Mouse (Mus musculus) C2C12 (cell line): Measurements from ENCODE around the gene Eif2a. TPM values are rescaled to one million over a fixed set of nuclear protein-coding genes. Genes with fewer than 3 reads are reported as not detected.

Source experiments
- H3K27me3 ChIP-seq: one replicate; pipeline ENCODE4 v1.6.1; 2011; ENCODE audit not compliant: control insufficient read depth, insufficient read depth, insufficient read length
- H3K36me3 ChIP-seq: one replicate; pipeline ENCODE4 v1.6.1; 2011; ENCODE audit not compliant: control insufficient read depth, insufficient read depth
- H3K4me3 ChIP-seq: one replicate; pipeline ENCODE4 v1.5.1; 2011; ENCODE audit warnings: mild to moderate bottlenecking, control low read depth; ENCODE audit not compliant: poor library complexity, insufficient read depth, severe bottlenecking
- H3K79me2 ChIP-seq: one replicate; pipeline ENCODE4 v1.6.1; 2011; ENCODE audit not compliant: control insufficient read depth, insufficient read depth
- H3K79me3 ChIP-seq: one replicate; pipeline ENCODE4 v1.6.1; 2011; ENCODE audit warnings: low read depth, control low read depth
- H3ac ChIP-seq: one replicate; pipeline ENCODE3; 2011; ENCODE audit warnings: low read depth; ENCODE audit not compliant: control insufficient read depth, insufficient read length
- CEBPB ChIP-seq: IDR thresholded peaks from one replicate; pipeline ENCODE4 v1.6.1; 2011; ENCODE audit warnings: low read depth, mild to moderate bottlenecking, control low read depth, moderate library complexity
- CTCF ChIP-seq: IDR thresholded peaks from one replicate; pipeline ENCODE4 v1.5.1; 2011; ENCODE audit not compliant: control insufficient read depth, insufficient read depth, insufficient read length
- FOSL1 ChIP-seq: IDR thresholded peaks from one replicate; pipeline ENCODE4 v1.8.0; 2011; ENCODE audit warnings: mild to moderate bottlenecking, low read length; ENCODE audit not compliant: poor library complexity, insufficient read depth, severe bottlenecking
- MAX ChIP-seq: IDR thresholded peaks from one replicate; pipeline ENCODE4 v1.6.1; 2011; ENCODE audit warnings: mild to moderate bottlenecking, control low read depth
- MYOD1 ChIP-seq: IDR thresholded peaks from one replicate; pipeline ENCODE4 v1.6.1; 2011; ENCODE audit warnings: low read depth; ENCODE audit not compliant: control insufficient read depth, insufficient read length
- MYOG ChIP-seq: IDR thresholded peaks from one replicate; pipeline ENCODE4 v1.6.1; 2011; ENCODE audit not compliant: control insufficient read depth, insufficient read length; ENCODE audit errors: extremely low read depth
- USF1 ChIP-seq: IDR thresholded peaks from one replicate; pipeline ENCODE4 v1.6.1; 2011; ENCODE audit warnings: low read depth, mild to moderate bottlenecking, control low read depth, moderate library complexity
- polyA plus RNA-seq: library from polyadenylated mRNA; unstranded; fragments of >200 nt; fragmentation: generic; extraction: Trizol; gene quantifications from one replicate; pipeline ENCODE4 v1.2.1, GENCODE M21; 2012; ENCODE audit warnings: missing spikeins

Gene Eif2a
- polyA plus RNA-seq, 1 experiment: 16.1 TPM

- no peak overlapping the region for H3ac ChIP-seq
- H3K36me3 ChIP-seq: peaks cover 33% of the 10 kb centered on the region
- no peaks in the 10 kb centered on the region for H3K79me3 ChIP-seq
- no peak for TF ChIP-seq CTCF
- no peak for TF ChIP-seq FOSL1
- no peak for TF ChIP-seq USF1
- no peak for TF ChIP-seq MYOD1
- TF ChIP-seq MAX: no peak
- no peak for TF ChIP-seq MYOG
- no peak for TF ChIP-seq CEBPB
- H3K4me3 ChIP-seq: no peak overlapping the region
- no peaks in the 10 kb centered on the region for H3K27me3 ChIP-seq
- H3K79me2 ChIP-seq: no peaks in the 10 kb centered on the region
These were observed 34.3 kb downstream of the Eif2a start for GRCm38 (mm10) chr3:58559887-58560286.

- Histone ChIP-seq H3K79me3 (no peaks in the 10 kb centered on the region), H3K79me2 (no peaks in the 10 kb centered on the region), H3K27me3 (no peaks in the 10 kb centered on the region), H3ac (no peak overlapping the region), H3K36me3 (peaks cover 18% of the 10 kb centered on the region), H3K4me3 (no peak overlapping the region)
- TF ChIP-seq FOSL1 (no peak), USF1 (no peak), MAX (no peak), CTCF (no peak), MYOG (no peak), MYOD1 (no peak), CEBPB (no peak)
These were observed 35.8 kb downstream of the Eif2a start for GRCm38 (mm10) chr3:58561437-58561836.

- TF ChIP-seq MAX (no peak), FOSL1 (no peak), USF1 (no peak), CEBPB (no peak), MYOD1 (no peak), MYOG (no peak), CTCF (no peak)
- H3K36me3 ChIP-seq: no peaks in the 10 kb centered on the region
These were observed 45.2 kb downstream of the Eif2a start for GRCm38 (mm10) chr3:58570821-58571220.

GRCm38 (mm10) chr3:58576137-58577066, 50.8 kb downstream of the Eif2a start, which contains the start of gene Selenot:
TSS of gene Selenot (plus strand) at chr3:58576636.
- Histone ChIP-seq H3K36me3 (peaks cover 21% of the 10 kb centered on the region), H3K27me3 (no peaks in the 10 kb centered on the region), H3K79me2 (peaks cover 49% of the 10 kb centered on the region), H3K79me3 (peaks cover 45% of the 10 kb centered on the region), H3K4me3 (peak within 1 kb of the TSS; percentile 60), H3ac (peak within 1 kb of the TSS; percentile 54)
- TF ChIP-seq CEBPB (no peak), MYOG (no peak), MAX (peak; percentile 34), USF1 (no peak), FOSL1 (no peak), MYOD1 (no peak), CTCF (no peak)

More at GRCm38 (mm10) chr3:58570821-58571220, 45.2 kb downstream of the Eif2a start:
- no peak overlapping the region for H3K4me3 ChIP-seq
- H3K27me3 ChIP-seq: no peaks in the 10 kb centered on the region
- H3ac ChIP-seq: no peak overlapping the region
- H3K79me3 ChIP-seq: peaks cover 2% of the 10 kb centered on the region
- no peaks in the 10 kb centered on the region for H3K79me2 ChIP-seq

GRCm38 (mm10) chr3:58577067-58577503, 51.5 kb downstream of the Eif2a start:
- Histone ChIP-seq H3K4me3 (peak overlapping the region; percentile 60), H3K36me3 (peaks cover 21% of the 10 kb centered on the region), H3K79me3 (peaks cover 52% of the 10 kb centered on the region), H3ac (peak overlapping the region; percentile 54), H3K79me2 (peaks cover 56% of the 10 kb centered on the region), H3K27me3 (no peaks in the 10 kb centered on the region)
- TF ChIP-seq CEBPB (no peak), CTCF (no peak), USF1 (no peak), MYOD1 (no peak), MYOG (no peak), MAX (no peak), FOSL1 (no peak)

- TF ChIP-seq FOSL1: no peak
- TF ChIP-seq USF1: no peak
- no peak for TF ChIP-seq MYOD1
- no peak for TF ChIP-seq MAX
- no peak for TF ChIP-seq CTCF
- TF ChIP-seq CEBPB: no peak
- TF ChIP-seq MYOG: no peak
- Histone ChIP-seq H3ac (no peak overlapping the region), H3K4me3 (peak overlapping the region; percentile 60), H3K79me3 (peaks cover 57% of the 10 kb centered on the region), H3K79me2 (peaks cover 61% of the 10 kb centered on the region), H3K36me3 (peaks cover 21% of the 10 kb centered on the region), H3K27me3 (no peaks in the 10 kb centered on the region)
These were observed 52.0 kb downstream of the Eif2a start for GRCm38 (mm10) chr3:58577506-58578050.
